Mouse (Mus musculus) E14TG2a.4 (cell line): ENCODE measurements around the gene Bmp2.
A peak's percentile ranks its signal among the peaks of the same experiment; 100 is the strongest.

Experiments used
- H3K27me3 ChIP-seq: 2 replicates; pipeline ENCODE4 v1.6.1; 2014; ENCODE audit warnings: low read length, control low read depth; ENCODE audit not compliant: insufficient read depth
- H3K36me3 ChIP-seq: 2 replicates; pipeline ENCODE4 v1.6.1; 2014; ENCODE audit warnings: low read length, control low read depth; ENCODE audit not compliant: insufficient read depth
- H3K4me1 ChIP-seq: replicated peaks from 2 replicates; pipeline ENCODE4 v1.6.1; 2014; ENCODE audit warnings: low read depth, low read length, control low read depth
- H3K4me3 ChIP-seq: replicated peaks from 2 replicates; pipeline ENCODE4 v1.5.1; 2014; ENCODE audit warnings: mild to moderate bottlenecking, low read length
- H3K9me3 ChIP-seq: 2 replicates; pipeline ENCODE4 v1.6.1; 2014; ENCODE audit warnings: low read length, control low read depth
- CTCF ChIP-seq: conservative IDR thresholded peaks from 2 replicates; pipeline ENCODE4 v1.5.1; 2014; ENCODE audit warnings: low read length
- NANOG ChIP-seq: IDR thresholded peaks from 2 replicates; pipeline ENCODE4 v1.6.1; 2014; ENCODE audit warnings: borderline replicate concordance, low read length, mixed read lengths
- POU5F1 ChIP-seq: IDR thresholded peaks from 2 replicates; pipeline ENCODE4 v1.6.1; 2014; ENCODE audit warnings: low read length, borderline replicate concordance

Gene Bmp2

DNA sequence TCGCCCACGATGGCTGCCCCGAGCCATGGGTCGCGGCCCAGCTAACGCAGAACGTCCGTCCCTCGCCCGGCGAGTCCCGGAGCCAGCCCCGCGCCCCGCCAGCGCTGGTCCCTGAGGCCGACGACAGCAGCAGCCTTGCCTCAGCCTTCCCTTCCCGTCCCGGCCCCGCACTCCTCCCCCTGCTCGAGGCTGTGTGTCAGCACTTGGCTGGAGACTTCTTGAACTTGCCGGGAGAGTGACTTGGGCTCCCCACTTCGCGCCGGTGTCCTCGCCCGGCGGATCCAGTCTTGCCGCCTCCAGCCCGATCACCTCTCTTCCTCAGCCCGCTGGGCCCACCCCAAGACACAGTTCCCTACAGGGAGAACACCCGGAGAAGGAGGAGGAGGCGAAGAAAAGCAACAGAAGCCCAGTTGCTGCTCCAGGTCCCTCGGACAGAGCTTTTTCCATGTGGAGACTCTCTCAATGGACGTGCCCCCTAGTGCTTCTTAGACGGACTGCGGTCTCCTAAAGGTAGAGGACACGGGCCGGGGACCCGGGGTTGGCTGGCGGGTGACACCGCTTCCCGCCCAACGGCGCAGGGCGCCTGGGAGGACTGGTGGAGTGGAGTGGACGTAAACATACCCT is 995 bp downstream of the Bmp2 start:
- Histone ChIP-seq H3K4me1 (peaks cover 11% of the 10 kb centered on the region), H3K9me3 (no peaks in the 10 kb centered on the region), H3K4me3 (peak overlapping the region; percentile 82), H3K36me3 (no peaks in the 10 kb centered on the region), H3K27me3 (peaks cover 65% of the 10 kb centered on the region)
- TF ChIP-seq POU5F1: no peak
- no peak for TF ChIP-seq NANOG
- TF ChIP-seq CTCF: no peak

DNA sequence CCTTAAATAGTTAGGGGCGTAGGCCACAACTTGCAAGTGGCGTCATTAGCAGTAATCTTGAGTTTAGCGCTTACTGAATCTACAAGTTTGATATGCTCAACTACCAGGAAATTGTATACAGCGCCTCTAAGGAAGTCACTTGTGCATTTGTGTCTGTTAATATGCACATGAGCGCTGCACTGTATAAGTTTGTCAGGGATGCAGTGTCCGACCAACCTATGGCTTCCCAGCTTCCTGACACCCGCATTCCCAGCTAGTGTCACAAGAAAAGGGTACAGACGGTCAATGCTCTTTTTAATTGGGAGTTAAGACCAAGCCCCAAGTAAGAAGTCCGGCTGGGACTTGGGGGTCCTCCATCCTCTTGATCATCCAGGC is 1.9 kb downstream of the Bmp2 start:
- H3K27me3 ChIP-seq: peaks cover 67% of the 10 kb centered on the region
- H3K9me3 ChIP-seq: no peaks in the 10 kb centered on the region
- no peaks in the 10 kb centered on the region for H3K36me3 ChIP-seq
- TF ChIP-seq CTCF (no peak), POU5F1 (no peak), NANOG (no peak)
- H3K4me3 ChIP-seq: peak overlapping the region; percentile 60
- H3K4me1 ChIP-seq: peaks cover 11% of the 10 kb centered on the region

DNA sequence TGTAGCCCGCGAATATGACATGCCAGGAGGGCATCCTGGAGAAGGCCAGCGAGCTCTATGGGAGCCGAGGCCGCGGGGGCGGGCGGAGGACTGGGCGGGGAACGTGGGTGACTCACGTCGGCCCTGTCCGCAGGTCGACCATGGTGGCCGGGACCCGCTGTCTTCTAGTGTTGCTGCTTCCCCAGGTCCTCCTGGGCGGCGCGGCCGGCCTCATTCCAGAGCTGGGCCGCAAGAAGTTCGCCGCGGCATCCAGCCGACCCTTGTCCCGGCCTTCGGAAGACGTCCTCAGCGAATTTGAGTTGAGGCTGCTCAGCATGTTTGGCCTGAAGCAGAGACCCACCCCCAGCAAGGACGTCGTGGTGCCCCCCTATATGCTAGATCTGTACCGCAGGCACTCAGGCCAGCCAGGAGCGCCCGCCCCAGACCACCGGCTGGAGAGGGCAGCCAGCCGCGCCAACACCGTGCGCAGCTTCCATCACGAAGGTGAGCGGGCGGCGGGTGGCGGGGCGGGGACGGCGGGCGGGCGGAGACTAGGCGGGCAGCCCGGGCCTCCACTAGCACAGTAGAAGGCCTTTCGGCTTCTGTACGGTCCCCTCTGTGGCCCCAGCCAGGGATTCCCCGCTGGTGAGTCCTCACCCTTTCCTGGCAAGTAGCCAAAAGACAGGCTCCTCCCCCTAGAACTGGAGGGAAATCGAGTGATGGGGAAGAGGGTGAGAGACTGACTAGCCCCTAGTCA is 2.5 kb downstream of the Bmp2 start:
- Histone ChIP-seq H3K9me3 (no peaks in the 10 kb centered on the region), H3K27me3 (peaks cover 71% of the 10 kb centered on the region)

DNA sequence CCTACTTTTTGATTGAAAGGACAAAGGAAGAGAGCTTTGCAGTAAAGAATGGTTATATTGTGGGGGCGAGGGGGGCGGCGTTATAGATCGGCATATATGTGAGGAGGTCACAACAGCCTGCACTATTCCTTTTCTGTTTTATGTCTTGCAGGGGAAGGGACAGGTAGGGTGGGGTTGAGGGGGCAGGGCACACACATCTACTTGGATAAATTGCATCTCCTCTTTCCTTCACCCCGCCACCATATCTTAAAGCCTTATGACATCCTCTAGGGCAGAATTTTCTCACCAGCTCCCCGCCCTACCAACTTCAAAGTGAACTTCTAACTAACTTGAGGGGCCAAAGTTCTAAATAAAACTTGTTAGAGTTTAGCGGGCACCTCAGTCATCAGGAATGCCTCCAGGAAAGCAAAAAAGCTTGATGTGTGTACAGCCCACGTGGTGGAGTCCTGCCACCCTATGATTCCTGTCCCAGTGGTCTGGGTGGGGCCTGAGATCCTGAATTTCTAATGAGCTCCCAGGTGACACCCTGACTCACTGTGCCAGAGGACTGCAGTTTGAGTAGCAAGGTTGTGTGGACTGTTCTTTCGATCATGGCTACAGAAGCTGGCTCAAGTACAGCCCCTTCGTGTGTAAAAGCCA is 12.4 kb downstream of the Bmp2 start:
- H3K9me3 ChIP-seq: no peaks in the 10 kb centered on the region
- H3K36me3 ChIP-seq: no peaks in the 10 kb centered on the region
- H3K4me1 ChIP-seq: peaks cover 10% of the 10 kb centered on the region; the same call in 1 of the 2 replicates
- 0 out of 2 replicates have a peak, but pooled peaks cover 7% of the 10 kb centered on the region for H3K27me3 ChIP-seq
- H3K4me3 ChIP-seq: no peak overlapping the region
- TF ChIP-seq CTCF: no peak

More for the DNA sequence above, 2.5 kb downstream of the Bmp2 start:
- no peak for TF ChIP-seq POU5F1
- TF ChIP-seq NANOG: no peak
- no peak for TF ChIP-seq CTCF
- Histone ChIP-seq H3K4me3 (peak overlapping the region; percentile 60), H3K36me3 (no peaks in the 10 kb centered on the region), H3K4me1 (peaks cover 9% of the 10 kb centered on the region)

DNA sequence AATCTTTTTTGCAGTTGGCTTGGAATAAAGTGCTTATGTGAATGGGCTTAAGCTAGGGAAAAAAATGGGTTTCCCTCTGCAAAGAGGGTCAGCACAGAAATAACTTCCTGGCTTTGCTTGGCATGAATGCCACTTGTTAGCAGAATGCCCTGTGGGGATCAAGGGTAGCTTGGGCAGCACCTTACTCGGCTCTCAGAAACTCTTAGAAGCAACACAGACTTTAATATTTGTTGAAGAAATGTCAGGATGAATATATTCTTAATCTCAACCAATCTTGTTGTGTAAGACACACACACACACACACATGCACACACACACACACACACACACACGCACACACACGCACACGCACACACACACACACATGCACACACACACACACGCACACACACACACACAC is 13.5 kb downstream of the Bmp2 start:
- TF ChIP-seq CTCF (no peak), POU5F1 (no peak), NANOG (no peak)
- H3K4me3 ChIP-seq: no peak overlapping the region
- no peaks in the 10 kb centered on the region for H3K36me3 ChIP-seq
- H3K4me1 ChIP-seq: peaks cover 10% of the 10 kb centered on the region; the same call in 1 of the 2 replicates
- 0 out of 2 replicates have a peak, but pooled peaks cover 7% of the 10 kb centered on the region for H3K27me3 ChIP-seq
- no peaks in the 10 kb centered on the region for H3K9me3 ChIP-seq

DNA sequence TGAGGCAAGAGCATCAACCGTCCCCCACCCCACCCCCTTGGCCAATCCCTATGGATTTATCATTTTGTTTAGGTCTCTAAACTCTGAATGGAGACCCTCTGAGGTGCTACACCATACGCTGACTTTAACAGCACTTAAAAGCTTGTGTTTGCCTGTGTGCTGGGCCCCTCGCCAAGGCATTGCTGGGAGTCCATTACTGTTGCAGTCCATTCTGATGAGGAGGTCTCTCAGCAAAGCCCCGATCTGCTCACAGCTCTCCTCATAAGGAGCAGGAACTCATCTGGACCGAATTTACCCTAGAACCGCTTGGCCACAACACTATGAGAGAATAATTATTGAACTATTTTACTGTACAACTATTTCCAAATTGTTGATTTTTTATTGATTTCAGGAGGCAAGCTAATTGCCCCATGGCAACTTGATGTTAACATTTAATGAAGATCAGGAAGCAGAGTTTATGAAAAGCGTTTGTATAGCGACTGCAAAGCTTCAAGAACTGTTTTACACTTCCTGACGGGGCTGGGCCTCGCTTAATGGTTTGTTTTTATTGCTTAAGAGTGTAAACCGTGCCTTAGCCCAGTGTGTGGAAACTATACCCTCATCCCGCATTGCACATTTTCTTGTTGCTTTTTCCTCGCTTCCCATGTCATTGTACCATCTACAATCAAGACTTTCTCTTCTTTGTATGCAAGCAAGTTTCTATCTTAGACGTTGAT is 14.2 kb downstream of the Bmp2 start:
- Histone ChIP-seq H3K4me3 (no peak overlapping the region), H3K9me3 (no peaks in the 10 kb centered on the region)
- no peak for TF ChIP-seq CTCF
- no peak for TF ChIP-seq NANOG
- TF ChIP-seq POU5F1: no peak

DNA sequence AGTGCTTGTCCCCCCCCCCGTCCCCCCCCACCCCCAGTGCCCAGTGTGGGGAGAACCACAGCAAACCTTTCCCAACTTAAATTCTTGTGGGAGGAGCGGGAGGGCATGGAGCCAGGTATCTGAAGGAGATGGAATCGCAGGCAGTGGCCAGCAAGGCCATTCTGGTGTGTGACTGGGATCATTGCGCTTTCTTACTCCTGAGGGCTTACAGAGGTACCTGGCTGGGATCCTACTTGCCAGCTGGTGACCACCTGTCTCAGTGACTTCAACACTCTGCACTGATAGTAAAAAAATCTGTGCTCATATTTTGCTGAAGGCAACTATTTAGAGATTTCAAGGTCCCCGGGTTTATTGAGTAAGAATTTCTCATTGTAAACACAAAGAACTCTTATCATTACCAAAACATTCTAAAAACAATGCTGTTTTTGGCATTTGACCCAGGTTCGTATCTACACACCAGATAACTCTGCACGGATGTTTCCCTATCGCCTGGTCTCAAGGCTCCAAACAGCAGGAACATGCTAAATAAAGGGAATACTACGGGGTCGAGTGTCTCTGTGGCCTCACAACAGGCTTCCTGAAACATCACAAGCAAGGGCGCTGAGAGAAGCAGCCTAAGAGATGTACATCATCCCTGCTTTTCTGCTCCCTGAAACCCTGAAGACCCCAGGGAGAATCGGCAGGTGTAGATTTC is 39.8 kb downstream of the Bmp2 start:
- Histone ChIP-seq H3K4me3 (no peak overlapping the region), H3K36me3 (no peaks in the 10 kb centered on the region), H3K4me1 (no peaks in the 10 kb centered on the region), H3K27me3 (peaks cover 2% of the 10 kb centered on the region; the same call in 1 of the 2 replicates), H3K9me3 (no peaks in the 10 kb centered on the region)
- TF ChIP-seq CTCF (no peak), POU5F1 (no peak), NANOG (no peak)

More for the DNA sequence above, 14.2 kb downstream of the Bmp2 start:
- Histone ChIP-seq H3K27me3 (0 out of 2 replicates have a peak, but pooled peaks cover 7% of the 10 kb centered on the region), H3K36me3 (no peaks in the 10 kb centered on the region), H3K4me1 (peaks cover 10% of the 10 kb centered on the region; the same call in 1 of the 2 replicates)
